Mouse (Mus musculus): ENCODE data around the gene G0s2. TPM values are rescaled to one million over a fixed set of nuclear protein-coding genes. Genes with fewer than 3 reads are reported as not detected.
"Not testable (repeated sequence)": the region's sequence is repeated elsewhere in the genome, so short reads cannot be mapped to it uniquely, and the experiment has no call there.

Gene G0s2
- polyA plus RNA-seq, 2 experiments, result 54.9 to 71.8 TPM

DNA sequence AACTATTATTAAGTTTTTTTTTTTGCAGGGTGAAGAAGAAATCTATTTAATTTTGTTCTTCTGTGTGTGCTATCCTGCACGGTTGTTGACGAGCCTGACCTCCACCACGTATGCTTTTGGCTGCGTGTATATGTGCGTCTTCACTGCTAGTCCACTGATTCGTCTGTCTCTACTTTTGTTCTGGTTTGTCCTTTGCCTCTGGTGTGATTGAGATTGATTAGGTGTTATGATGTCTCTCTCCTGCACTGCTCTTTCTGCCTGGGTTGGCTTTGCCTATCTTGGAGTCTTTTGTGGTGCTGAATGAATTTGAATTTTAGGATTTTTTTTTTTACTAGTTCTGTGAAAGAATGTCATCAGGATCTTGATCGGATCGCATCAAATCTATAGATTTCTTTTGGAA, 18.0 kb downstream of the G0s2 start:
- 60% methylated on average over 8 of the region's 8 CpGs for whole genome bisulfite sequencing (ENCODE audit: insufficient replicate concordance)
- H3K9ac ChIP-seq (replicated peaks), result no peak overlapping the region
- H3K27me3 ChIP-seq (ENCODE audit: control insufficient read depth, insufficient read depth, low read length), result no peaks in the 10 kb centered on the region
- no peak overlapping the region for H3K4me3 ChIP-seq (ENCODE audit: insufficient read depth in 1 of 2, low read depth in 2 of 2, low read length in 2 of 2)
- no peaks in the 10 kb centered on the region for H3K4me1 ChIP-seq (replicated peaks; ENCODE audit: control insufficient read depth in 2 of 2, insufficient read depth in 2 of 2, low read length in 1 of 2)
- TF ChIP-seq CTCF (IDR thresholded peaks at IDR 0.05; ENCODE audit: low read depth) (no peak), EP300 (IDR thresholded peaks at IDR 0.05; ENCODE audit: low read depth) (no peak)
- H3K27ac ChIP-seq, result no peak overlapping the region
- H3K36me3 ChIP-seq (replicated peaks; ENCODE audit: control insufficient read depth, insufficient read depth, low read depth), result no peaks in the 10 kb centered on the region
- H3K9me3 ChIP-seq (ENCODE audit: control insufficient read depth, low read length), result no peaks in the 10 kb centered on the region
- DNase-seq (ENCODE audit: low read depth in 3 of 3, low spot score in 3 of 3), result no peak
- no peak for ATAC-seq (ENCODE audit: insufficient read depth)
- H3K4me2 ChIP-seq (ENCODE audit: low read depth), result no peak overlapping the region

DNA sequence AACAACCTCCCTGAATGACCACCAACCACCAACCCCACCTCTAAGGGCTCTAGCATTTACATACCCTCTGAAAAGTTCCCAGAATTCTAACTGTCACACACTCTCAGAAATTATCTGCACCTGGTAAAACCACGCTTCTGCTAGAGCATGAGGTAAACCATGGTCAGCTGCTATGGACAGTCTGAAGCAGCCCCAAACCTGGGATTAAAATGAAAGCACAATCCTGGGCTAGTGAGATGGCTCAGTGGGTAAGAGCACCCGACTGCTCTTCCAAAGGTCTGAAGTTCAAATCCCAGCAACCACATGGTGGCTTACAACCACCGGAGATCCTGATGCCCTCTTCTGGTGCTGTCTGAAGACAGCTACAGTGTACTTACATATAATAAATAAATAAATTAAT, 19.1 kb downstream of the G0s2 start:
- not testable (repeated sequence) for H3K27me3 ChIP-seq (ENCODE audit: control insufficient read depth, insufficient read depth, low read length); H3K27ac ChIP-seq; H3K4me2 ChIP-seq (ENCODE audit: low read depth); H3K9me3 ChIP-seq (ENCODE audit: control insufficient read depth, low read length); H3K4me3 ChIP-seq (ENCODE audit: insufficient read depth in 1 of 2, low read depth in 2 of 2, low read length in 2 of 2); H3K9ac ChIP-seq (replicated peaks); ATAC-seq (ENCODE audit: insufficient read depth); H3K36me3 ChIP-seq (replicated peaks; ENCODE audit: control insufficient read depth, insufficient read depth, low read depth); H3K4me1 ChIP-seq (replicated peaks; ENCODE audit: control insufficient read depth in 2 of 2, insufficient read depth in 2 of 2, low read length in 1 of 2); DNase-seq (ENCODE audit: low read depth in 3 of 3, low spot score in 3 of 3)
- 30% methylated on average over 3 of the region's 3 CpGs for WGBS (ENCODE audit: insufficient replicate concordance)

DNA sequence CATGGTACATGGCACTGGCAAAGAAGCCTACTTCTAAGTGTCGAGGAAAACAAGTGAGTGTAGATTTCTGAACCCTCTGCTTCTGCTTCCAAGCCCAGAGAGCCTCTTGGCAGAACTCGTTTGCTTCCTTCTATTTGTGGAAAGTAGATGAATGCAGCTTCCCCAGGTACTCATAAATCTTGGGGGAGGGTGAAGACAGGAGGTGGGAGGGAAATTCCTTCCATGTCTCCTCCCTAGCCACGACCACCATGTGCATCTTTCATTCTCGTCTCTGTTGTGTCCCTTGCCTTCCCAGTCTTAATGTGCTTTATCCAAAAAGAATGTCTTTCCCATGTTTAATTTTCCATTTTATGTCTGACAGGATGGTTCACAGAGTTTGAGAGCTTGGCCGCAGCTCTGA, 20.4 kb downstream of the G0s2 start:
- no peak overlapping the region for H3K27ac ChIP-seq
- H3K27me3 ChIP-seq (ENCODE audit: control insufficient read depth, insufficient read depth, low read length), result no peaks in the 10 kb centered on the region
- ATAC-seq (ENCODE audit: insufficient read depth) (no peak), DNase-seq (ENCODE audit: low read depth in 3 of 3, low spot score in 3 of 3) (no peak)
- H3K4me1 ChIP-seq (replicated peaks; ENCODE audit: control insufficient read depth in 2 of 2, insufficient read depth in 2 of 2, low read length in 1 of 2), result no peaks in the 10 kb centered on the region
- no peaks in the 10 kb centered on the region for H3K36me3 ChIP-seq (replicated peaks; ENCODE audit: control insufficient read depth, insufficient read depth, low read depth)
- H3K9ac ChIP-seq (replicated peaks), result no peak overlapping the region
- 31% methylated on average over 5 of the region's 5 CpGs for WGBS (ENCODE audit: insufficient replicate concordance)
- H3K4me3 ChIP-seq (ENCODE audit: insufficient read depth in 1 of 2, low read depth in 2 of 2, low read length in 2 of 2), result no peak overlapping the region
- TF ChIP-seq EP300 (IDR thresholded peaks at IDR 0.05; ENCODE audit: low read depth) (no peak), CTCF (IDR thresholded peaks at IDR 0.05; ENCODE audit: low read depth) (no peak)
- H3K4me2 ChIP-seq (ENCODE audit: low read depth), result no peak overlapping the region
- H3K9me3 ChIP-seq (ENCODE audit: control insufficient read depth, low read length), result no peaks in the 10 kb centered on the region

DNA sequence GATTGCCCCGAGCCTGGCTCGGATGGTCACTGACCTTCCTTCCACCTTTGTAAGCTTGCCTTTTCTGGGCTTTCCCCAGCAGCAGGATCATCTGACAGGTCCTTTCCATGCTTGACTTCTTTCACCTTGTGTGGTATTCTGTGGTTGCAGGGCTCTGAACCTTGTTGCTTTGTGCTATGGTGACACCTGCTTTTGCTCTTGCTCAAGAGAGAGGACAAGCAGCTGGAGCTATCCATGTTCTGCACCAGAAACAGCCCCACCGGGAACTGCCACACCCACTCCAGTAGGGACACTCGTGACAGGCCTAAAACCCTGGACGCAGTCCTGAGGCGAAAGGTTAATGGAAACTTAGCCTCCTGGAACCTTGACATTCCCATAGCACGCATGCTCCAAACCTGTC, 21.6 kb downstream of the G0s2 start:
- Histone ChIP-seq H3K4me2 (ENCODE audit: low read depth) (no peak overlapping the region), H3K27ac (no peak overlapping the region), H3K9me3 (ENCODE audit: control insufficient read depth, low read length) (no peaks in the 10 kb centered on the region), H3K27me3 (ENCODE audit: control insufficient read depth, insufficient read depth, low read length) (no peaks in the 10 kb centered on the region), H3K9ac (replicated peaks) (no peak overlapping the region), H3K4me3 (ENCODE audit: insufficient read depth in 1 of 2, low read depth in 2 of 2, low read length in 2 of 2) (no peak overlapping the region), H3K36me3 (replicated peaks; ENCODE audit: control insufficient read depth, insufficient read depth, low read depth) (no peaks in the 10 kb centered on the region), H3K4me1 (replicated peaks; ENCODE audit: control insufficient read depth in 2 of 2, insufficient read depth in 2 of 2, low read length in 1 of 2) (no peaks in the 10 kb centered on the region)
- ATAC-seq (ENCODE audit: insufficient read depth) (no peak), DNase-seq (ENCODE audit: low read depth in 3 of 3, low spot score in 3 of 3) (no peak)
- WGBS (ENCODE audit: insufficient replicate concordance), result 67% methylated on average over 7 of the region's 7 CpGs
- TF ChIP-seq CTCF (IDR thresholded peaks at IDR 0.05; ENCODE audit: low read depth), result no peak
- no peak for TF ChIP-seq EP300 (IDR thresholded peaks at IDR 0.05; ENCODE audit: low read depth)

DNA sequence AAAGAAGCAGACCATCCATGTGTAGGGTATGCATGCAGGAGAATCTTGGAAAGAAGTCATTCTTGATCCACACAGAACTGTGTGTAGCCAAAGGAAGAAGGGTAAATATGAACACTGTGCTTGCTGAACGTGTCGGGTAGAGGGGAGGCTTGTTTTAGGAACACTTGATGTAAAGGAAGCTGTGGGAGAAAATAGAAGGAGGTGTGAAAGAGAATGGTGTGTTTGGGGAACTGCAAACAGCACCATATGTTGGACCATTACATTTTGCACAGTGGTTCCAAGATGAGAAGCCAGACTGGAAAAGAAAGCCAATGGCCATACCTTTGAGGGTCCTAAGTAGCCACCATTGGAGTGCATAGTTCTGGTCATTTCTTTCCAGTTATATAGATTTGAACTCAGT, 23.0 kb downstream of the G0s2 start:
- H3K9ac ChIP-seq (replicated peaks), result no peak overlapping the region
- no peaks in the 10 kb centered on the region for H3K36me3 ChIP-seq (replicated peaks; ENCODE audit: control insufficient read depth, insufficient read depth, low read depth)
- H3K4me3 ChIP-seq (ENCODE audit: insufficient read depth in 1 of 2, low read depth in 2 of 2, low read length in 2 of 2), result no peak overlapping the region
- 55% methylated on average over 2 of the region's 2 CpGs for WGBS (ENCODE audit: insufficient replicate concordance)
- no peak overlapping the region for H3K27ac ChIP-seq
- ATAC-seq (ENCODE audit: insufficient read depth), result no peak
- H3K4me2 ChIP-seq (ENCODE audit: low read depth), result no peak overlapping the region
- H3K27me3 ChIP-seq (ENCODE audit: control insufficient read depth, insufficient read depth, low read length), result no peaks in the 10 kb centered on the region
- no peaks in the 10 kb centered on the region for H3K9me3 ChIP-seq (ENCODE audit: control insufficient read depth, low read length)
- no peaks in the 10 kb centered on the region for H3K4me1 ChIP-seq (replicated peaks; ENCODE audit: control insufficient read depth in 2 of 2, insufficient read depth in 2 of 2, low read length in 1 of 2)
- TF ChIP-seq EP300 (IDR thresholded peaks at IDR 0.05; ENCODE audit: low read depth) (no peak), CTCF (IDR thresholded peaks at IDR 0.05; ENCODE audit: low read depth) (no peak)
- DNase-seq (ENCODE audit: low read depth in 3 of 3, low spot score in 3 of 3), result no peak

DNA sequence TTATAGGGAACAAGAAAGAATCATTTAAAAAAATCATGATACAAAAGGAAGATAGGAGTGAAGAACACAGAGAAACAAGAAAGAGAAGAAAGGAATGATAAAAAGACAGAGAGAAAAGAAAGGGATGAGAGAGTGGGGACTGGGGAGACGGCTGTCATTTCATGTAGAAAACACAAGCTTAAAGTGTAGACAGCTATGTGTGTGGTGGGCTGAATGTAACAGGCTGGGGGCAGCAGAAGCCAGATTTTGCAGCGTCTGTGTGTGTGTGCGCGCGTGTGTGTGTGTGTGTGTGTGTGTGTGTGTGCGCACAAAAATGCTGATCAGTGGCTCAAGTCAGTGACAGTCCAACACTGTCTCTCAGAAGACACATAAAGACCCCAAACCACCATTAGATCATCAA, 28.8 kb downstream of the G0s2 start:
- Histone ChIP-seq H3K4me2 (ENCODE audit: low read depth) (no peak overlapping the region), H3K4me3 (ENCODE audit: insufficient read depth in 1 of 2, low read depth in 2 of 2, low read length in 2 of 2) (no peak overlapping the region), H3K27me3 (ENCODE audit: control insufficient read depth, insufficient read depth, low read length) (no peaks in the 10 kb centered on the region), H3K27ac (no peak overlapping the region), H3K9ac (replicated peaks) (no peak overlapping the region), H3K4me1 (replicated peaks; ENCODE audit: control insufficient read depth in 2 of 2, insufficient read depth in 2 of 2, low read length in 1 of 2) (no peaks in the 10 kb centered on the region), H3K36me3 (replicated peaks; ENCODE audit: control insufficient read depth, insufficient read depth, low read depth) (no peaks in the 10 kb centered on the region), H3K9me3 (ENCODE audit: control insufficient read depth, low read length) (no peaks in the 10 kb centered on the region)
- 77% methylated on average over 6 of the region's 6 CpGs for WGBS (ENCODE audit: insufficient replicate concordance)
- TF ChIP-seq EP300 (IDR thresholded peaks at IDR 0.05; ENCODE audit: low read depth) (no peak), CTCF (IDR thresholded peaks at IDR 0.05; ENCODE audit: low read depth) (no peak)
- ATAC-seq (ENCODE audit: insufficient read depth), result no peak
- DNase-seq (ENCODE audit: low read depth in 3 of 3, low spot score in 3 of 3), result no peak

All from liver, embryonic 14.5 days (tissue).